Mouse (Mus musculus): Measurements from ENCODE around the gene Tspan18.

DNA sequence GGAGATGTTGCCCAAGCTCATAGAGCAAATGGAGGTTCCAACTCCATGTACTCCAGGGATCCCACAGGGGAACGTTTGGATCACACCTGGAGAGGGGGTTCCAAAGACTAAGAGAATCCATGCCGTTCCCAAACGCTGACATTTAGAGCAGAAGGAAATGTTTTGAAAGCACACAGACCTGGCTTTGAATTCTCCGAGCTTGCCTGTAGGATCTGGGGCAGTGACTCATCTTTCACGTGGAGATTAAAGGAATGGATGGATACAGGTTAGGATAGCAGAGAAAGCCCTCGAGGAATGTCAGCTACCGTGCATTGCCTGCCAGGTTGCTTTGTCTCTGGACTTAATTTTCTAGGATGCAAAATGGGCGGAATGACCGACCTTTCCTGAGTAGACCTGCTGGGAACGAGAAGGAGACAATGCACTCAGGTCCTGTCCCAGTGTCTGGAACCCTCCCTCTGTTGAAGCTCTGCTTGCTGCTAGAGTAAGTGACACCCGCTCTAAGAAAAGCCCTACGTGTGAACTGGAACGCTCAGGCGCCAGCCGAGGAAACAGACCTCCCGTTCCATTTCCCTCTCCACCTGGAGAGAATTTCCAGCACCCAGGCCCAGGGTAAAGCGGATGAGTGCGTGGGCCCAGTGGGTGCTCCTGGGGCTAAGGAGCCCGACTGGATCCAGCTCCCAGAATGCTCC, 164.0 kb downstream of the Tspan18 start:
- TF ChIP-seq POLR2A (IDR thresholded peaks at IDR 0.05; ENCODE audit: insufficient read depth, low read length), result no peak
- no peak for TF ChIP-seq CTCF (IDR thresholded peaks at IDR 0.05; ENCODE audit: low read depth, low read length)
- no peak for TF ChIP-seq EP300 (IDR thresholded peaks at IDR 0.05; ENCODE audit: insufficient read depth, low read depth, low read length)
